In genomic region chr2:101752402-101752801, GRCm38 (mm10) we compare ENCODE assay signal across 11 mouse cellular contexts.
DNase-seq lines count a peak whose midpoint lies in the region; ATAC-seq and TF ChIP-seq lines count a peak whose summit lies in the region.
"Had no signal": no experiment of that assay in that cellular context is flagged by ENCODE, and none has a peak within 500 bp of the region (broad histone marks: within the 10 kb centered on the region; RNA-seq: fewer than 3 reads in every experiment).

No protein-coding gene starts in this region.

- H3K4me3 ChIP-seq in lung, adult 2 months (replicated peaks; ENCODE audit: extremely low read depth, low read depth, low read length), result no peak overlapping the region
- H3K4me3 ChIP-seq: heart, embryonic 15.5 days; megakaryocyte, embryonic 14.5 days; neural tube, embryonic 15.5 days had no signal

- TF ChIP-seq POLR2A in lung, adult 2 months (IDR thresholded peaks at IDR 0.05; ENCODE audit: borderline replicate concordance, extremely low read depth, low read depth, low read length), result no peak

- peak; percentile 32 to 35 for DNase-seq in cerebellum, postnatal 10 days
- peak; percentile 53 for DNase-seq in adrenal gland, postnatal 25 days
- DNase-seq in heart, postnatal 4 days, result peak; percentile 27
- peak; percentile 56 for DNase-seq in lung, adult 2 months
- no peak for DNase-seq in right cerebral cortex, postnatal 14 days
- DNase-seq in left cerebral cortex, postnatal 14 days (ENCODE audit: low spot score in 2 of 2), result no peak
- DNase-seq in left cerebral cortex, postnatal 36 days (ENCODE audit: low spot score in 2 of 2), result no peak

- no peak for TF ChIP-seq CTCF in lung, adult 2 months (IDR thresholded peaks at IDR 0.05; ENCODE audit: insufficient read depth, low read length)

- H3K4me1 ChIP-seq in lung, adult 2 months (ENCODE audit: control insufficient read depth, insufficient read depth, low read length), result peaks cover 6% of the 10 kb centered on the region

- no peak for ATAC-seq in cerebellum, adult (ENCODE audit: insufficient number of reproducible peaks, low FRiP score, low TSS enrichment)

- WGBS in lung, adult 2 months, result 24% methylated on average over 7 of the region's 7 CpGs

- intact Hi-C loops in left cerebral cortex, postnatal 14 days (cut with DNase I), result no loop called here
- intact Hi-C loops in left cerebral cortex, postnatal 36 days (cut with DNase I), result no loop called here

Comparison
In these comparisons a context has a peak if more than half of its experiments do, and no peak if none do; other contexts are left out.
1. DNase-seq: peak in cerebellum, postnatal 10 days (2 of 2), adrenal gland, postnatal 25 days (single experiment), heart, postnatal 4 days (single experiment) and lung, adult 2 months (single experiment); none in right cerebral cortex, postnatal 14 days (single experiment), left cerebral cortex, postnatal 14 days (0 of 2) and left cerebral cortex, postnatal 36 days (0 of 2).